Mouse (Mus musculus): Measurements from ENCODE around the gene Csrnp3. TPM values are rescaled to one million over a fixed set of nuclear protein-coding genes. Genes with fewer than 3 reads are reported as not detected.

Csrnp3 gene
- polyA plus RNA-seq, 1 experiment from 2014 or later, result 0.42 TPM

- no peak for TF ChIP-seq CTCF (IDR thresholded peaks at IDR 0.05; ENCODE audit: low read depth)
- TF ChIP-seq EP300 (optimal IDR thresholded peaks at IDR 0.05), result no peak
- Histone ChIP-seq H3K27me3 (ENCODE audit: control insufficient read depth, insufficient read depth, low read length) (no peaks in the 10 kb centered on the region), H3K9ac (ENCODE audit: low read length) (no peak overlapping the region), H3K36me3 (ENCODE audit: control insufficient read depth, insufficient read depth, low read length) (no peaks in the 10 kb centered on the region), H3K27ac (replicated peaks) (no peak overlapping the region), H3K4me1 (replicated peaks; ENCODE audit: control insufficient read depth, insufficient read depth) (no peaks in the 10 kb centered on the region), H3K4me2 (replicated peaks; ENCODE audit: low read depth) (no peak overlapping the region), H3K9me3 (ENCODE audit: control insufficient read depth, low read length) (no peaks in the 10 kb centered on the region), H3K4me3 (ENCODE audit: low read depth, low read length) (no peak overlapping the region)
- ATAC-seq (ENCODE audit: low FRiP score, low TSS enrichment) (no peak), DNase-seq (ENCODE audit: low spot score) (no peak)
- WGBS, result 83% methylated on average over 10 of the region's 10 CpGs
Observed at GRCm38 (mm10) chr2:66063291-66063690, 217.7 kb downstream of the Csrnp3 start.

GRCm38 (mm10) chr2:66069454-66069853 is 223.9 kb downstream of the Csrnp3 start:
- TF ChIP-seq CTCF (IDR thresholded peaks at IDR 0.05; ENCODE audit: low read depth) (no peak), EP300 (optimal IDR thresholded peaks at IDR 0.05) (no peak)
- no peaks in the 10 kb centered on the region for H3K9me3 ChIP-seq (ENCODE audit: control insufficient read depth, low read length)
- no peak overlapping the region for H3K4me3 ChIP-seq (ENCODE audit: low read depth, low read length)
- WGBS, result 29% methylated on average over 6 of the region's 6 CpGs
- H3K27me3 ChIP-seq (ENCODE audit: control insufficient read depth, insufficient read depth, low read length), result no peaks in the 10 kb centered on the region
- no peaks in the 10 kb centered on the region for H3K4me1 ChIP-seq (replicated peaks; ENCODE audit: control insufficient read depth, insufficient read depth)
- H3K36me3 ChIP-seq (ENCODE audit: control insufficient read depth, insufficient read depth, low read length), result no peaks in the 10 kb centered on the region
- DNase-seq (ENCODE audit: low spot score) (no peak), ATAC-seq (ENCODE audit: low FRiP score, low TSS enrichment) (no peak)
- H3K9ac ChIP-seq (ENCODE audit: low read length), result no peak overlapping the region
- H3K4me2 ChIP-seq (replicated peaks; ENCODE audit: low read depth), result no peak overlapping the region
- no peak overlapping the region for H3K27ac ChIP-seq (replicated peaks)

GRCm38 (mm10) chr2:66080731-66081130 is 235.2 kb downstream of the Csrnp3 start:
- DNase-seq (ENCODE audit: low spot score) (no peak), ATAC-seq (ENCODE audit: low FRiP score, low TSS enrichment) (no peak)
- H3K27me3 ChIP-seq (ENCODE audit: control insufficient read depth, insufficient read depth, low read length), result no peaks in the 10 kb centered on the region
- H3K9ac ChIP-seq (ENCODE audit: low read length), result no peak overlapping the region
- H3K36me3 ChIP-seq (ENCODE audit: control insufficient read depth, insufficient read depth, low read length), result no peaks in the 10 kb centered on the region
- WGBS, result 96% methylated on average over 2 of the region's 2 CpGs
- no peak overlapping the region for H3K4me2 ChIP-seq (replicated peaks; ENCODE audit: low read depth)
- H3K4me3 ChIP-seq (ENCODE audit: low read depth, low read length), result no peak overlapping the region
- H3K4me1 ChIP-seq (replicated peaks; ENCODE audit: control insufficient read depth, insufficient read depth), result no peaks in the 10 kb centered on the region
- no peaks in the 10 kb centered on the region for H3K9me3 ChIP-seq (ENCODE audit: control insufficient read depth, low read length)
- no peak for TF ChIP-seq CTCF (IDR thresholded peaks at IDR 0.05; ENCODE audit: low read depth)
- TF ChIP-seq EP300 (optimal IDR thresholded peaks at IDR 0.05), result no peak
- no peak overlapping the region for H3K27ac ChIP-seq (replicated peaks)

Other genes with a start within 250 kb of the Csrnp3 start
- gene Scn2a, start 225.0 kb upstream of the Csrnp3 start, polyA plus RNA-seq (2015; fragmentation: Nextera tagmentation; extraction: Ambion mirVana), result 1.6 and 1.7 TPM in 2 replicates

Measured in stomach, postnatal 0 days (tissue).